Mouse (Mus musculus): ENCODE measurements at regions not wholly inside any gene's neighbourhood (a gene's known extent, or its start where the extent isn't known, plus 50 kb on each side); places are given as distances from the start of the nearest gene placed in this dataset.

DNA sequence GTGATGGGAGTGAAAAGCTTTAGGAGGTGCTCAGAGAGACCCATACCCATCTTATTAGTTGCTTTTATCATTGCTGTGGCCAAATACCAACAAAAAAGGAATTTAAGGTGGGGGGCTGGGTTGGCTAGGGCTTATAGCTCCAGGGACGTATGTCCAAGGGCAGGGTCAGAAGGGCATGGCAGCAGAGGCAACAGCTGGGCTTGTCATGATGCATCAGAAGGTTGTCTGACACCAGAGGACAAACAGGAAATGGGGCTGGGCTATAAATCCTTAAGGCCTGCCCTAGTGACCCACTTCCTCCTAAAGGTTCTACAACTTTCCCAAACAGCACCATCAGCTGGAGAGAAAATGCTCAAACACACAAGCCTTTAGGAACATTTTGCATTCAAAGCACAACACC lies 160.6 kb upstream of the Car8 start:
- Histone ChIP-seq H3K4me1 (ENCODE audit: insufficient read depth) (no peaks in the 10 kb centered on the region), H3K4me3 (ENCODE audit: low read depth, low read length) (no peak overlapping the region), H3K27me3 (ENCODE audit: insufficient read depth, low read length) (no peaks in the 10 kb centered on the region), H3K4me2 (ENCODE audit: low read depth) (no peak overlapping the region), H3K9me3 (ENCODE audit: low read length) (no peaks in the 10 kb centered on the region), H3K36me3 (ENCODE audit: insufficient read depth) (no peaks in the 10 kb centered on the region), H3K9ac (no peak overlapping the region), H3K27ac (ENCODE audit: low read depth, low read length) (no peak overlapping the region)
- no peak for TF ChIP-seq CTCF (IDR thresholded peaks at IDR 0.05; ENCODE audit: low read depth)
- no peak for DNase-seq
- 91% methylated on average over 1 of the region's 1 CpGs for WGBS
- no peak for ATAC-seq

DNA sequence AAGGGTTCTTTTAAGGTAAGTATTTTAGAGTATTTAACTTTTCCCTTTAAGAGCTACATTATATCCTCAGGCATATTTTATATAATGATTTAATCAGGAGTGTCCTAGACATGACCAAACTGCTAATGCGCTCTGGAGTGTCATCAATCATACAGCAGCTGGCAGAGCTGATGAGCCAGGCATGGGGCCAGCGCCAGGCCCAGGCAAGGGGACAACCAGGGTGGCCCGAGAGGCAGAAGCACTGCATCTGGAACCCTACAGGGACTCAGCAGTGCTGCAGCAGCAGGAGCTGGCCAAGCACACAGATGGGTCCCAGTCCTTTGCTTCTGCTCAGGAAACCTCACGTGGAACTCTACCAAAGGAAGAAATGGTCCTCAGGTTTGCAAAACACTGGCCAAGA lies 160.1 kb upstream of the Car8 start:
- Histone ChIP-seq H3K9me3 (ENCODE audit: low read length) (no peaks in the 10 kb centered on the region), H3K27me3 (ENCODE audit: insufficient read depth, low read length) (no peaks in the 10 kb centered on the region), H3K27ac (ENCODE audit: low read depth, low read length) (no peak overlapping the region), H3K9ac (no peak overlapping the region), H3K4me2 (ENCODE audit: low read depth) (no peak overlapping the region), H3K36me3 (ENCODE audit: insufficient read depth) (no peaks in the 10 kb centered on the region), H3K4me1 (ENCODE audit: insufficient read depth) (no peaks in the 10 kb centered on the region), H3K4me3 (ENCODE audit: low read depth, low read length) (no peak overlapping the region)
- TF ChIP-seq CTCF (IDR thresholded peaks at IDR 0.05; ENCODE audit: low read depth), result no peak
- ATAC-seq (peak; percentile 68), DNase-seq (no peak)
- WGBS, result 69% methylated on average over 4 of the region's 4 CpGs

DNA sequence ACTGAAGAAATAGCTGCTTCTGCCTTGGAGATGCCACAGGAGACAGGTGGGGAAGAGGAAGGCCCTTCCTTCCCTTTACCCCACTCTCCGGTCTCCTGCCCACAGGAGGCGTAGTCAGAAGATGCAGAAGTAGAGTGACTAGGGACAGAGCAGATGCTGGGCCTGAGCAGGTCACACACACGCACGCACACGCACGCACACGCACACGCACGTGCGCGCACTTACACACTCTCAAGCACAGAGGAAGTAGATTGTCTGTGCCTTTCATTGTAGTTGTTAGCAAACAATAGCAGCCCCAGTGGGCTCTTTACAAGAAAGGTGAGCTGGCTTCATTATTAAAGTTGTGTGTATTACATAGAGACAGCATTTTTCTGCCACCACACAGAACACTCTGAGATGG lies 144.3 kb upstream of the Car8 start:
- no peak for TF ChIP-seq CTCF (IDR thresholded peaks at IDR 0.05; ENCODE audit: low read depth)
- Histone ChIP-seq H3K4me2 (ENCODE audit: low read depth) (no peak overlapping the region), H3K27ac (ENCODE audit: low read depth, low read length) (no peak overlapping the region), H3K9ac (no peak overlapping the region), H3K36me3 (ENCODE audit: insufficient read depth) (no peaks in the 10 kb centered on the region), H3K27me3 (ENCODE audit: insufficient read depth, low read length) (peaks cover 4% of the 10 kb centered on the region; the same call in 1 of the 2 replicates), H3K4me1 (ENCODE audit: insufficient read depth) (no peaks in the 10 kb centered on the region), H3K4me3 (ENCODE audit: low read depth, low read length) (no peak overlapping the region), H3K9me3 (ENCODE audit: low read length) (no peaks in the 10 kb centered on the region)
- 96% methylated on average over 11 of the region's 11 CpGs for WGBS
- ATAC-seq, result no peak
- no peak for DNase-seq

DNA sequence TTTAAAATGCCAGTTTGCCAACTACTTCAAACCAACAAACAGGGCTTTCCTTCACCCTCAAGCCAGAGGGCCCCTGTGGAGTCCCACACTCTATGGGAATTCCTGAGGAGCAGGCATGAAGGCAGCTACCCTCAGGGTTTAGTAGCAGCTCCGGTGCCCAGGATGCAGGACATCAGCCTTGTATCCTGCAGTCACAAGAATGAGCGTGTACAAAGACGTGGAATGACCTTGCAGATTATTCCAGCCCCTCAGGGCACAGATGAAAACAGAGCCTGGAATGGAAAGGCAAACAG lies 143.2 kb upstream of the Car8 start:
- Histone ChIP-seq H3K4me1 (ENCODE audit: insufficient read depth) (no peaks in the 10 kb centered on the region), H3K9ac (no peak overlapping the region), H3K36me3 (ENCODE audit: insufficient read depth) (no peaks in the 10 kb centered on the region), H3K4me3 (ENCODE audit: low read depth, low read length) (no peak overlapping the region), H3K4me2 (ENCODE audit: low read depth) (no peak overlapping the region), H3K9me3 (ENCODE audit: low read length) (no peaks in the 10 kb centered on the region), H3K27me3 (ENCODE audit: insufficient read depth, low read length) (peaks cover 4% of the 10 kb centered on the region; the same call in 1 of the 2 replicates), H3K27ac (ENCODE audit: low read depth, low read length) (0 out of 2 replicates have a peak overlapping the region, but pooled peaks have one; percentile 21)
- 31% methylated on average over 3 of the region's 3 CpGs for WGBS
- TF ChIP-seq CTCF (IDR thresholded peaks at IDR 0.05; ENCODE audit: low read depth), result no peak
- peak; percentile 56 for ATAC-seq
- no peak for DNase-seq

DNA sequence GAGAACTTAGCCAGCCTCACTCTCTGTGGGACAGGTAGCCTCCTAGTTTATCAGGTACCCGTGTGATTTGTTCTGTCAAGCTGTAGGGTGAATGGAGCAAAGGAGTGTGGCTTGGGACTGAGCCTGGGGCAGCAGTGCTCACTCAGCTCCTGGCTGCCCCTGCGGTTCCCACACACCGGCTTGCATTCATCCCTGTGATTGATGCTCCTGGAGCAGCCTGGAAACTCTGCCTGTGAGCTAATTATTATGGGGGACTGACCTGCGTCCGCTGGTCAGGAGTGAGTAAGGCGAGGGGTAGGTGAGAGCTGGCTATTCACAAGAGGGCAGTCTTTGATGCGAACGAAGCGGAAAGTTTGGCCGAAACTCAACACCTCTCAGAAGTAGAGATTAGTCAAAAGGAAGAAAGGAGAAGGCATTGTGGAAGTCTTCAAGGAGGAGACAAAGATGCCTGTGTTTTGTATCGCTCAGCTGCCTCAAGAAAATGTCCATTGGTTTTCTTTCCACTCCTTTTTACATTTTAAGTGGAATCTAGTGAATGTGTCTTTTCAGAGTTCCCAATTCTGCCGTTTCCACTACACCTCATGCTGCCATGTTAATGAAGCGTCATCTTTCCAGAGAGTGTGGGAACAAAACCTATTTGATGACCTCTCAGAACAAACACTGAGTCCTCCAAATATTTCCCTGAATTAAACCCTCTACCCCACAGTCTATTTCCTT lies 142.7 kb upstream of the Car8 start:
- peak; percentile 69 for ATAC-seq
- H3K27ac ChIP-seq (ENCODE audit: low read depth, low read length), result no peak overlapping the region
- no peak overlapping the region for H3K9ac ChIP-seq
- DNase-seq, result peak; percentile 28
- H3K4me2 ChIP-seq (ENCODE audit: low read depth), result no peak overlapping the region
- no peaks in the 10 kb centered on the region for H3K4me1 ChIP-seq (ENCODE audit: insufficient read depth)
- H3K27me3 ChIP-seq (ENCODE audit: insufficient read depth, low read length), result peaks cover 4% of the 10 kb centered on the region; the same call in 1 of the 2 replicates
- WGBS, result 12% methylated on average over 13 of the region's 13 CpGs
- H3K36me3 ChIP-seq (ENCODE audit: insufficient read depth), result no peaks in the 10 kb centered on the region
- no peak overlapping the region for H3K4me3 ChIP-seq (ENCODE audit: low read depth, low read length)
- no peaks in the 10 kb centered on the region for H3K9me3 ChIP-seq (ENCODE audit: low read length)
- no peak for TF ChIP-seq CTCF (IDR thresholded peaks at IDR 0.05; ENCODE audit: low read depth)

DNA sequence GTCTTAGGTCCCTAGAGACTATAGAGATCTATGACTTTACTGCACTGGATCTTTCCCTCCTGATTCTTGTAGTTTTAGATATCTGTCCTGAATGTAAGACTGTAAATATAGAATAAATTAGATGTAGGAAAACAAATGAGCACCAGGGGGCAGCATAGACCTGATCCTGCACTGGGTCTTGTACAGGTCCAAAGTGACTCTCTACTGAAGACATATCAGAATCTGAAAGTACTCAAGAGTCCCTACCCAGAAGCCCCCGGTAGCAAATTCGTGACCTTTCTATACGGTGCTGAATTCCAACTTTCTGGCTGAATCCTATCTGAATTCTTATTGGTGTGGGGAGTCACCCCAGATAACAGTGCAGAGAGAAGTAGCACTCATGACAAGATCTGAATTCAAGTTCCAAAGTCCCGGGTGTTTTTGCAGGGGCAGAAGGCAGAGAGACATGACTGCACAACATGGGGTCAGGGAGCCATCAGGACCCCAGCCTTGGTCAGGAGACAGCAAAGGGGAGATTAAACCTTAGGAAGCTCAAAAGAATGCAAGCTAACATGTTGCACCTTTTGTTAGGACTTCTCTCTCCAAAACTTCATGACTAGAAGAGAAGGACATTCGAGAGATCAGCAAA lies 142.0 kb upstream of the Car8 start:
- Histone ChIP-seq H3K27ac (ENCODE audit: low read depth, low read length) (no peak overlapping the region), H3K4me3 (ENCODE audit: low read depth, low read length) (no peak overlapping the region), H3K27me3 (ENCODE audit: insufficient read depth, low read length) (peaks cover 4% of the 10 kb centered on the region; the same call in 1 of the 2 replicates), H3K36me3 (ENCODE audit: insufficient read depth) (no peaks in the 10 kb centered on the region), H3K4me1 (ENCODE audit: insufficient read depth) (no peaks in the 10 kb centered on the region), H3K9ac (no peak overlapping the region), H3K9me3 (ENCODE audit: low read length) (no peaks in the 10 kb centered on the region), H3K4me2 (ENCODE audit: low read depth) (no peak overlapping the region)
- 43% methylated on average over 5 of the region's 5 CpGs for WGBS
- ATAC-seq (peak; percentile 78), DNase-seq (peak; percentile 88)
- peak; percentile 83 for TF ChIP-seq CTCF (IDR thresholded peaks at IDR 0.05; ENCODE audit: low read depth)

DNA sequence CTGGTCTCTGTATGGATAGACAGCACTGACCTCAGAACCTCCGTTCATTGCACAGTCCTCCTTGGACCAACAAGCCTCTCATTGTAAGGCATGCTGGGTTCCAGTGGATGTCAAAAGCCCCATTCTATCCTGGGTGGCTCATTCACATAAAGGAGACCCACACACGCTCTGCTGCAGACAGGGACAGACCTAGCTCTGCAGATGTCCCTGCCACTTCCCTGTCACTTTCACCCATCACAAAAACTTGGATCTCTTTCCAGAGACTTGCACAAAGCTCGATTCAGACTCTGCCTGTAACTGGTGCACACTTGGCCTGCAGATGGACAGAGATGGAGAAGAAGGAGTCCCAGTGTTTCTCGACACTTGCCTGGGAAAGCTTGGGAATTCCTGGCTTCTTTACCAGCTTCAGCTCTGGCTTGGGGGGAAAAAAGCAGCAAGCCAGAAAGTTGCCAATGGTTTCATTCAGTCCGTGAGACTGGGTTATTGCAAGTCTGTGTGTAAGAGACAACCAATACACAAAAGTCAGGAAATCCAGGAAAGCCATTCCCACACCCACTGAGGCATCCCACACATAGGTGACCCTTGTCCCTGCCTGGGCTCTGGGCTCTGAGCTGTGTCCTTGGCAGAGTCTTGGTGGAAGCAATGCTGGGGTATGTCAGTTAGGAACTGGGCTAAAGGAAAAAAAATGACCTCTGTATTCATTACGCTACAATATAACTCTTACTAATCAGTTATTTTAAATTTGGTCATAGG lies 136.1 kb upstream of the Car8 start:
- H3K9ac ChIP-seq, result no peak overlapping the region
- peak; percentile 40 for DNase-seq
- H3K4me3 ChIP-seq (ENCODE audit: low read depth, low read length), result no peak overlapping the region
- H3K27ac ChIP-seq (ENCODE audit: low read depth, low read length), result peak overlapping the region; percentile 5; the same call in 1 of the 2 replicates
- no peaks in the 10 kb centered on the region for H3K9me3 ChIP-seq (ENCODE audit: low read length)
- H3K36me3 ChIP-seq (ENCODE audit: insufficient read depth), result no peaks in the 10 kb centered on the region
- no peak for TF ChIP-seq CTCF (IDR thresholded peaks at IDR 0.05; ENCODE audit: low read depth)
- H3K4me1 ChIP-seq (ENCODE audit: insufficient read depth), result no peaks in the 10 kb centered on the region
- 56% methylated on average over 6 of the region's 6 CpGs for WGBS
- H3K27me3 ChIP-seq (ENCODE audit: insufficient read depth, low read length), result no peaks in the 10 kb centered on the region
- ATAC-seq, result peak; percentile 92
- no peak overlapping the region for H3K4me2 ChIP-seq (ENCODE audit: low read depth)
